Mouse (Mus musculus) cerebellum, adult 2 months (tissue): ENCODE measurements around the gene Ahctf1. TPM values are rescaled to one million over a fixed set of nuclear protein-coding genes. Genes with fewer than 3 reads are reported as not detected.

ENCODE experiments used
- DNase-seq, 2 experiments: peaks; one replicate each; pipeline ENCODE4 v3.0.0; 2021
- H3K27ac ChIP-seq: fragments of 200-500 bp; 2 replicates; pipeline ENCODE4 v1.5.1; 2012; ENCODE audit warnings: low read length, control low read depth, inconsistent platforms; ENCODE audit not compliant: insufficient read depth
- H3K27me3 ChIP-seq: fragments of 200-500 bp; 2 replicates; pipeline ENCODE4 v1.6.1; 2012; ENCODE audit warnings: inconsistent platforms, mild to moderate bottlenecking, low read length, moderate library complexity; ENCODE audit not compliant: control insufficient read depth, insufficient read depth
- H3K4me1 ChIP-seq: fragments of 200-500 bp; 2 replicates; pipeline ENCODE4 v1.6.1; 2011; ENCODE audit warnings: low read length; ENCODE audit not compliant: control insufficient read depth, insufficient read depth
- H3K4me3 ChIP-seq: fragments of 200-500 bp; replicated peaks from 2 replicates; pipeline ENCODE3; 2011; ENCODE audit warnings: mild to moderate bottlenecking, low read depth, low read length, control low read depth; ENCODE audit not compliant: insufficient read depth
- CTCF ChIP-seq: fragments of 200-500 bp; IDR thresholded peaks from 2 replicates; pipeline ENCODE4 v1.5.1; 2011; ENCODE audit warnings: low read depth, mild to moderate bottlenecking, control low read depth, low read length, moderate library complexity, borderline replicate concordance; ENCODE audit not compliant: insufficient read depth
- POLR2A ChIP-seq: fragments of 200-500 bp; IDR thresholded peaks from 2 replicates; pipeline ENCODE4 v1.6.1; 2011; ENCODE audit warnings: low read length, control low read depth, borderline replicate concordance; ENCODE audit not compliant: insufficient read depth
- WGBS: fragments of 180-500 bp; shearing (Covaris S2); methylation state at CpG from one replicate; pipeline ENCODE4 v1.1.7; 2018; 5-methylcytosine and 5-hydroxymethylcytosine counted together
- polyA plus RNA-seq: library from polyadenylated mRNA; depleted of rRNA; stranded (reverse); fragments of >200 nt; gene quantifications from 2 replicates; pipeline ENCODE4 v1.2.3, GENCODE M21; 2012; rRNA removed

Ahctf1 gene
- 31.9 and 34.4 TPM in 2 replicates for polyA plus RNA-seq

- peak; percentile 98 to 99 for DNase-seq
- under 1% methylated on average over 56 of the region's 56 CpGs for WGBS
- Histone ChIP-seq H3K27me3 (no peaks in the 10 kb centered on the region), H3K4me3 (peak within 1 kb of the TSS; percentile 48), H3K4me1 (no peaks in the 10 kb centered on the region; the same call in 1 of the 2 replicates), H3K27ac (peak within 1 kb of the TSS; percentile 75)
- TF ChIP-seq POLR2A (peak; percentile 85), CTCF (no peak)
Measured at GRCm38 (mm10) chr1:179803513-179804139, at the start of gene Ahctf1. Ahctf1 (minus strand) TSS chr1:179803680.

GRCm38 (mm10) chr1:179847759-179848389 is 44.4 kb upstream of the Ahctf1 start:
- 4% methylated on average over 20 of the region's 20 CpGs for WGBS
- H3K4me3 ChIP-seq = peak overlapping the region; percentile 66
- TF ChIP-seq POLR2A (no peak), CTCF (peak; percentile 88)
- DNase-seq = peak; percentile 77 to 91
- no peak overlapping the region for H3K27ac ChIP-seq
- H3K27me3 ChIP-seq = no peaks in the 10 kb centered on the region
- H3K4me1 ChIP-seq = no peaks in the 10 kb centered on the region

- Histone ChIP-seq H3K27me3 (no peaks in the 10 kb centered on the region), H3K27ac (no peak overlapping the region), H3K4me1 (no peaks in the 10 kb centered on the region), H3K4me3 (no peak overlapping the region)
- TF ChIP-seq CTCF (no peak), POLR2A (no peak)
- WGBS = 62% methylated on average over 7 of the region's 7 CpGs
- no peak for DNase-seq
Measured at GRCm38 (mm10) chr1:179847173-179847572, 43.7 kb upstream of the Ahctf1 start.

DNA sequence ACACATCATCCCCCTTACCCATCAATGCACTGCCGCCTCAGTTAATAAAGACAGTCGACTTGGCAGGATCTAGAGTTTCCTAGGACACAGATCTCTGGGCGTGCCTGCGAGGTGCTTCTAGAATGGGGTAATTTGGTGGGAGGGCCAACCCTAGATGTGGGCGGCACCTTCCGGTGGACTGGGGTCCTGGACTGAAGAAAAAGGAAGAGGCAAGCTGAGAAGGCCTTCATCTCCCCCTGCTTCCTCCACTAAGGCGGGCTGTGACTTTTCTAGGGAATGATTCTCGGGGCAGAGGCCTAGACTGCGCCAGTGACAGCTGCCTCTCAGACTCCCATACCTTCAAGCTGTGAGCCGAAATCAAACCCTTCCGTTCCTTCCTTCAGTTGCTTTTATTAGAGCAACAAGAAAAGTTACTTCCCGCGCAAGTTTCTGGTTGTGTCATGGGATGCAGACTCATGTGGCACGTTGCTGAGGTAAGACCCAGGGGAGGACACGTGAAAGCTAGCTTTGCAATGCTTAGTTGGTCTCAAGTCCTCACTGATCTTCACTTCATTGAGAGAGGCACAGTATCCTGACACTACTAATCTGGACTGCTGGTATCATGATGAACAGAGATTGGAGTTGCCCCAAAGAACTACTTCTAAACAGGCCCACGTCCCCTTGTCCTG is 42.5 kb upstream of the Ahctf1 start:
- 81% methylated on average over 16 of the region's 16 CpGs for WGBS
- TF ChIP-seq POLR2A (no peak), CTCF (no peak)
- DNase-seq = no peak

GRCm38 (mm10) chr1:179844894-179845293 is 41.4 kb upstream of the Ahctf1 start:
- 18% methylated on average over 5 of the region's 5 CpGs for WGBS
- Histone ChIP-seq H3K4me3 (no peak overlapping the region), H3K4me1 (no peaks in the 10 kb centered on the region), H3K27me3 (no peaks in the 10 kb centered on the region), H3K27ac (no peak overlapping the region)
- peak; percentile 59 to 69 for DNase-seq
- no peak for TF ChIP-seq POLR2A
- TF ChIP-seq CTCF = peak; percentile 67

More for the DNA sequence above, 42.5 kb upstream of the Ahctf1 start:
- H3K4me1 ChIP-seq = no peaks in the 10 kb centered on the region
- H3K27me3 ChIP-seq = no peaks in the 10 kb centered on the region
- no peak overlapping the region for H3K27ac ChIP-seq
- no peak overlapping the region for H3K4me3 ChIP-seq

DNA sequence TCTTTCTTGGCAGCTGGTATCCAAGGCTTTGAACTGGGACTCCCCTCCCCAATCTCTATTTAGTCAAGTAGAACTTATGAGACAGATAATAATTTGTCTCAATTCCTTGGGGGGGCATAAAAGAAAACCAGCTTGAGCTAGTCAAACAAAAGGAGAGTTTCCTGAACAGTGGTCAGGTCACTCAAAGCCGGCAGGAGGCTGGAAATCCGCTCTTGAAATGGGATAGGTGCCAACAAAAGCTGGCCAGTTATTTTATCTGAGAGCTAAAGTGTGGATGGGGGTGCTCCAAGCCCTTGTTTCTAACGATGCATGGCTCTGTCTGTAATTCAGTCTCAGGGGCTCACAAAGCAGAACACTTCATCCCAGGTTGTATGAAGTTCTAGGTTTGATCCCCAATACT is 40.5 kb upstream of the Ahctf1 start:
- Histone ChIP-seq H3K4me1 (no peaks in the 10 kb centered on the region), H3K27me3 (no peaks in the 10 kb centered on the region), H3K4me3 (no peak overlapping the region), H3K27ac (no peak overlapping the region)
- TF ChIP-seq POLR2A = no peak
- no peak for TF ChIP-seq CTCF
- 16% methylated on average over 3 of the region's 3 CpGs for WGBS
- no peak for DNase-seq

- H3K27ac ChIP-seq = no peak overlapping the region
- no peak overlapping the region for H3K4me3 ChIP-seq
- H3K4me1 ChIP-seq = no peaks in the 10 kb centered on the region
- 57% methylated on average over 7 of the region's 7 CpGs for WGBS
- no peak for DNase-seq
- no peaks in the 10 kb centered on the region for H3K27me3 ChIP-seq
- TF ChIP-seq POLR2A = no peak
- no peak for TF ChIP-seq CTCF
Measured at GRCm38 (mm10) chr1:179842568-179842967, 39.1 kb upstream of the Ahctf1 start.
